Mouse (Mus musculus) embryo, embryonic 9.5 days (tissue): Measurements from ENCODE around the gene Rarg.

ENCODE experiments used
- DNase-seq: peaks from one replicate; pipeline ENCODE4 v3.0.0-alpha.2; 2017; ENCODE audit errors: extremely low spot score

The Rarg gene

DNA sequence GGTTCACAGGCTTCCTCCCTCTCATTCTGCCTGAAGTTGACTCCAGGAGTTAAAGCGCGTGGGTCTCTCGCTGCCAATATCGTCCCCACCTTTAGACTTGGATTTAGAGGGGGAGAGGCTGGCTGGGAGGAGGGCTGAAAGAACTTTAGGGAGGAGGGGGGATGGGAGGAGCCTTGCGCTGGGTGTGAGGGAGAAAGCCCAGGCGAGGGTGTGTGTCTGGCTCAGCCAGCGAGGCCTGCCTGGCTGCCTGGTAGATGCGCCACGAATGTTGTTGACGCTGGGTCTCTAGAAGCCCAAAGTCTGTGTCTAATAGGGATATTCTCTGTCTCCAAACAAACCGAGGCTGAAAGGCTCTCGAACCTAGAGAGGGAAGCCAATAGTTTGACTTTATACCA lies 756 bp upstream of the Rarg start:
- DNase-seq: peak; percentile 56

DNA sequence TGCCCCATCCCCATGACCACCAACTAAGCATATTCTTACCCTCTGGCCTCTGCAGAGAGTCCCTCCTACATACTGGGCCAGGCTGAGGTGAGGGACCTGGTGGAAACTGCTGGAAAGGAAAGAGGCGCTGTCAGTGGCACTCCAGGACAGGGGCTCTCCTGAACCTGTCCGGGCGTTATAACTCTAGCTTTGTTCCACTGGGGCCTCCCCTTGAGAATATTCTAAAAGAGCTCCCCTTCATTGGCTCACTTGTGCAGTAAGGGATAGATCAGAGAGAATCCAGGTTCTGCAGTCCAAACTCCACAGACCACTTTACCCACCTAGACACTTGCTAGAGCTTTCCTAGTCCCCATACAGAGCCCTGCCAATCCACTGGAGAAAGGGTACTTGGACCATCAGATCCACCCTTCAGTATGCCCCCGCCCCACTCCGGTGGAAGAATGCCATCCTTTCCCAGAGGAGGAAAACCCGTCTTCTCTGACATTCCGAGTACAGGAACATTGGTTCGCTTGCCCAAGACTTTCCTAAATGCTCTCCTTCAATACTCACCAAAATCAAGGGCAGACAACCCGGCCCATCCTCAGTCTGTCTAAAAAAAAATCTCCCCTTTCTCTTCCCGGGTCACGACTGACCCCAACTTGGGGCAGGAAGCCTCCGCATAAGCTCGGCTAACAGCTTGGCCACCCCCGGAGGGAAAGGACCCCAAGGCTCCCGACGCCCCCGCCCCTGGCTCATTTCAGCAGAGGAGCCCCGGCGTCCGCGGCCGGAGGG lies 701 bp downstream of the Rarg start:
- DNase-seq: no peak

DNA sequence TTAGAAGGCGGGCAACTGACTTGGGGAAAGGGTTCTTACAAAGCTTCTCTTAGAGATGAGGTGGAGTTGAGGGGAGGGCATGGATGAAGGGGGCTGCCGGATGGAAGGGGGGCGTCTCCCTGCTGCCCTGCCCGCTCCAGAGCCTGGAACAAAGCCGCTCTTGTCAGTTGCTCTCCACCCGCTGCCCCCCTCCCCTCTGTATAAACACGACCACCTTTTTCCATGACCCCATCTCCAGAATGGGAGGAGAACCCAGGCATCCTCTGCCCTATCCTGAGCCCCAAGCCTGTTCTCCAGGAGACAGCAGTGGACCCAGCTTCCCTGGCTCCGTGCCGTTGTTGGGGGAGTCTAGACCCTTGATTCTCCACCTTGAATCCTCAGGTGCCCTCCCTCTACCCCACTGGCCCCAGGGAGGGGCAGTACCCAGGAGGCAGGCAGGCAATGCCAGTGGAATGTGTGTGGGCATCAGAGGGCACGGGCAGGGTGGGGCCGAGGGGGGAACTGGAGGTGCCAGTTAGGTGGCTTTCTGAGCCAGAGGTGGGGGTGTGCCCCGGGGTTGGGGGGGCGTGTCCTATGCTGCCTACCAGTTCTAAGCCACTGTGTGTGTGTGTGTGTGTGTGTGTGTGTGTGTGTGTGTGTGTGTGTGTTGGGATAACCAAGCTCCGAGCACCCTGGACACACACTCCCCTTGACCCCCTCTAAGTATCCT lies 1.6 kb downstream of the Rarg start:
- no peak for DNase-seq

DNA sequence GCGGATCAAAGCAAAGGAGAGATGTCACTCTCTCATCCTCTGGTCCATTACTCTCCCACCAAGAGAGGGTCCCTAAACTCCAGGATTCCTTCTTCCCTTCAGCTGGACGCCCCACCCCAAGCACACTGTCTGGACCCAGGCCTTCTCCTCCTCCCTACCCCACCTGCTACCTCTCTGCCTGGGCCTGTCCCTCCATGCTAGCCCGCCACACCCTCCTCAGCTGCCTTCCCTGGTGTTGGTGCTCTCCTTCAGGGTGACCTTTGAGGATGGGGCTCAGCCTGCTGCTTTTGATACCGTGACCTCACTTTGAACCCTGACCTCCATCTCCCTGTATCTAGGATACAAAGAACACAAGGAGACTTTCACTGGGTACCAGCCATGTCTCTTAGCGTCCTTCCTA lies 6.8 kb downstream of the Rarg start:
- no peak for DNase-seq

DNA sequence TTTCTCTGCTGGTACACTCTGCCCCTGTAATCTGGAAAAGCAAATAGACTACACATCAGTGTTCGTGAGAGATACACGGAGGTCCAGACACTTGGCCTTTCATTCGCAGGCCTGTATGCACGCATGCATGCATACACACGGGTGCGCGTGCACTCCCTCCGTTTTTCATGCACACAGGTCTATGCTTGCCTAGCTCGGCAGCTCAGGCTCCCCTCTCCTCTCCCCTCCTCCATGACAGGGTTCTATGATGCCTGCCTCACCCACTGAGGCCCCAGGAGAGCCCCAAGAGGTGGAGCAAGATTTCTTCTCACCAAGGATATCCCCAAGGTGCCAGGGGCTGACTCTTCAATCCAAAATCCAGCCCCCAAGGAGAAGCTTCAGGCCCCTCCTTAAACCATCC lies 7.3 kb downstream of the Rarg start:
- DNase-seq: no peak

DNA sequence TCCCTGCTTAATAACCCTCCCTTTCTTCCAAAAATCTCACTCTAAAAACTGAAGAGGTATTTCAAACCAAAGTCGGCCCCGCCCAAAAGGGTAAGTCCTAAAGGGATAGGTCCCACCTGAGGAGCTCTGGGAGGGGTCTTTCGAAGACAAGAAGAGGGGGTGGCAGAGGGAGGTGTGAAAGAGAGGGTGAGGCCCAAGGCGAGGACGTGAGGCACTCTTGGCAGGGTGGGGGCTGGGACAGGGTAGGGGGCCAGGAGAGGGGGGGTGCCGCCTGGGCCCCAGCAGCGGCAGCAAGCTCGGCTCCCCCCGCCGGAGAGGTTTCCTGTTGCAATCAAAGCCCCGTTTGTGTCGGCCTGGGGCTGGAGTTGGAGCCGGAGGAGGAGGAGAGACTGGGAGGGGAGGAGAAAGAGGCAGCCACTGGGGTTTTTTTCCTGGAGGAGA lies 8.0 kb downstream of the Rarg start:
- peak; percentile 65 for DNase-seq

DNA sequence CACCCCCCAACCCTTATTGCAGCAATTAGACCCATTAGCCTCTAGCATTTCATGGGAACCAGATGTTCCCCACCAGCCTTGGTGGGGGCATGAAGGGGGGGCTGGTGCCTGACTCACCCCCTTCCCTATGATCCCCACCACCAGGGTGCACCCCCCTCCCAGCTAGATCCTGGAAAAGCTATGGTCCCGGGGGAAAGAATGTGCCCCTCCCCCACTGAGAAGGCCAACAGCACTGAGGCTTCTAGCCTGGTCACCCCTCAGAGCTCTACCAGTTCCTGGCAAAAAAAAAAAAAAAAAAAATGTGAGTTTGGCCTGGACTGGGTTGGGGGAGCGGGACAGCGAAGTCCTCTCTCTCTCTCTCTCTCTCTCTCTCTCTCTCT lies 8.5 kb downstream of the Rarg start:
- DNase-seq: peak; percentile 64

DNA sequence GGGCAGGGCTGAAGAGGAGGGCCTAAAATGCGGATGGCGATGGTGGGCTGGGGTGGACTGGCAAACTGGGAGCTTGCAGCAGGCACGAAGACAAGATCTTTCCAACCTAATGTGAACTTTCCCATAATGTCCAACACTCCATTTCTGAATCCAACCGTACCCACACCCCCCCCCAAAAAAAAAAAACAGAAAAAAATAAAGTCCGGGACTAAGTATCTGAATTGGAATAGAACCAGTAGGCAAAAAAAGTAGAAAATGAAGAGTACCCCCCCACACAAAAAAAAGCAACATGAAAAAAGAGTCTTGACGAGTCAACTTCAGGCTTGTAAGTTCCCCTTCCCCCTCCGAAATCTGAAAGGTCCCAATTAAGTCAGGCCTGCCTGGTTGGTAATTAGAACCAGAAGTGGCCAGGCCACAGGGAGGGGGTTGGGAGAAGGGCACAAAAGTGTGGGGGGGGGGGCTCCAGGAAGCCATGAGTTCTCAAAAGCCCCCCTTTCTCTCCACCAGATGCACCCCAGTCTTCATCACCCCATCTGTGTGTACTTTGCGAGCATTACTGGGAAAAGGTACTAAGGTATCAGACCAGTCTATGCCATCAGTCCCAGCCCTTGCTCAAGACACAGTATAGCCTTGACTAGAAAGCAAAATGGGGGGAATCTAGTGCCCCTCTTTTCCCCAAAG lies 9.0 kb downstream of the Rarg start:
- DNase-seq: peak; percentile 64

DNA sequence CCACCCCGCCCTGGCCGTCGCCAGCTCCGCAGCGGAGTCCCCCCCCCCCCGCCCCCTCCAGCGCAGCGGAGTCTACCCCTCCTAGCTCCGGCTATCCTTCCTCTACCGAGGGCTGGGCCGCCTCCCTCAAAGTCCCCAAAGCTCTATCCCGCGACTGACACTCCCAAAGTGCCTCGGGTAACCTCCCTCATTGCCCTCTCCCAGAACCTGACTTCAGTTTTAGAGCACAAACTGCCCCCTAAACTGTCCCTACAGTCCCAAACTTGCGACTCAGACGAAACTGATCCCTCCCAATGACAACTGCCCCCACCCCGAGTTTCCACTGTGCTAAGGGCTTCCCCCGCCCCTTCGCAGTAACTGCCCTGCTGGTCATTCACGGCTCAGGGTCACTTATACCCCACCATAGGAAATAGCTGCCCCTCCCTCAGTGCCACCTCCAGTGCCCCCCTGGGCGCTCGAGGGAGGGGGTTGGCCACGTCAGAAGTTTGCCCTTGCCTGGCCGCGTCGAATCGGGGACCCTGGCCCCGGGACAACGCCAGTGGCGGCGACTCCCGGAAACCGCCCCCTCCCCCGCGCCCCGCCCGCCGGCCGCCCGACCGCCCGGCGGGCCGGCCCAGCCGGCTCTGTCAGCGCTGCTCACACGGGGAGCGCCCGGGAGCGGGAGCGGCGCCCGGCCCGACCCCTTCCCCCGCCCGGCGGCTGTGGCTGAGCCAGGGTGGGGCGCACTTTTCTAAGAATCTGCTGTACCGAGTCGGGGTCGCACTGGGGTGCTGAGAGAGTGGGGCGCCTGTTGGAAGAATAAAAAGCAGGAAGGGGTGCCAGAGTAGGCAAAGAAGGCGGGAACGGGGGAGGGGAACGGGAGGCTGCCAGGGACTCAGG lies 9.8 kb downstream of the Rarg start:
- DNase-seq: peak; percentile 83

DNA sequence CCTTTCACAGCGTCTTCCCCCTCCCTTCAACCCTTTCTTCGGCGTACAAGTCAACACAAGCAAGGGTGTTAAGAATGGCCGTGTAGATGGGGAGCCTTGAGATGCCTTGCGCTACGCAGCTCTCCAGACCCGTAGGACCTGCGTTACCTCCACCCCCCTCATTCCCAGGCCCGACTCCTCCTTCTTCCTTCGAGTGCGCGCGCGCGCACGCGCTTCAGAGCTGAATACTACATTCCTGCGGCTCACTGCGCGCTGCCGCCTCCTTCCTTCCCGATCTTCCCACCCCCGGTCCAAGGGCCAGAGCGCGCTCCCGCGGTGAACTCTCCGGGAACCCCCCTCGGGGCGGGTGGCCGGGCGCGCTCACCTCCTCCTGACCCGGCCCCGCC lies 10.5 kb downstream of the Rarg start:
- peak; percentile 92 for DNase-seq

DNA sequence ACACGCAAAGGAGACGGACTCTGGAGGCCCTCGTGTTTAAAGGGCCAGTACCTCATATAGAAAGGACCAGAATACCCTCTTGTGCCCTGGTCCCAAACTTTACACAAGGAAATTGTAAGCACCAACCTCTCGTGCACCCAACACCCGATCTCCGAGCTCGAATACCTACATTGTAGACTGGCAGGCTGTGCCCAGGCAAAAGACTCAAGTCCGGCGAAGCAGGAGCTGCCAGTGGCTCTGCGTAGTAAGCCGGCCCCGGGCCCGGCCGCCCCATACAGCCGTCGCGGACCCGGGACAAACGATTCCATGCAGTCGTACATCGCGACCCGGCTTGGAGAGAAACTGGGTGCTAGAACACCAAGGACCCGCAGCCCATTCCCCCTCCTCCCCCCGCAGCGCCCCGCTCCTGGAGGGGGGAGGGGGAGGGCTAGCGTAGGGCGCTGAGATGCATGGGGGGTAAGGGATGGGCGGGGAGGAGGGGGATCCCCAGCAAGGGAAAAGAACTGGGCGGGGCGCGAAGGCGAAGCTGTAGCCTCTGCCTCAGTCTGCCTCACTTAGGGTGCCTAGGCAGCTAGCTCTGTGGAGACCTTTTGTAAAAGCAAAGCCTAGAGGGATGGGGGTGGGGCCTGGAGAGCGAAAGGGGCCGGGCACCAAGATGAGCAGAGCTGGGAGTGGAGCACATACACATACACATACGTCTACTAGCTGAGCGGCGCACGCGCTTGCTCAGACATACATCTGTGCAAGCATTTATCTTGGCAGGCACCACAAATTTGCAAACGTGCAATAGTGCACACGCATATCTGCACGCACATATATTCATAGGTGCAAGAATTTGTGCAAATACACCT lies 11.2 kb downstream of the Rarg start:
- peak; percentile 81 for DNase-seq

DNA sequence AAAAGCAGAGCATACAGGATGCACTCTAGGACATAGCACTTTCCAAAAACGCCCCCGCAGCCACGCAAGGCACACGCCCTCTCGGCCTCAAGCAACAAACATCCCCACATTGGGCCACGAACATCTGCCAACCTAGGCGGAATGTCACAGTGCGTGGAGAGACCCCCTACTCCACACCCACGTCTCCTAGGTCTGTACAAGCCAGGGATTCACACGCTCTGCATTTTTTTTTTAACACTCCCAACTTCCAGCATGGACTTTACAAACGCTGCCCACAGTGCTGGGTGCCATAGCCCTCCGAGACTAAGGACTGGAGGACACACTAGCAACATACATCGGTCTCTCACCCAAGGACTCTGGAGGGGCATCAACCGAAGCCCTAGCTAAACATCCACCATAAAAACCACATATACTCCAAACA lies 11.8 kb downstream of the Rarg start:
- no peak for DNase-seq

DNA sequence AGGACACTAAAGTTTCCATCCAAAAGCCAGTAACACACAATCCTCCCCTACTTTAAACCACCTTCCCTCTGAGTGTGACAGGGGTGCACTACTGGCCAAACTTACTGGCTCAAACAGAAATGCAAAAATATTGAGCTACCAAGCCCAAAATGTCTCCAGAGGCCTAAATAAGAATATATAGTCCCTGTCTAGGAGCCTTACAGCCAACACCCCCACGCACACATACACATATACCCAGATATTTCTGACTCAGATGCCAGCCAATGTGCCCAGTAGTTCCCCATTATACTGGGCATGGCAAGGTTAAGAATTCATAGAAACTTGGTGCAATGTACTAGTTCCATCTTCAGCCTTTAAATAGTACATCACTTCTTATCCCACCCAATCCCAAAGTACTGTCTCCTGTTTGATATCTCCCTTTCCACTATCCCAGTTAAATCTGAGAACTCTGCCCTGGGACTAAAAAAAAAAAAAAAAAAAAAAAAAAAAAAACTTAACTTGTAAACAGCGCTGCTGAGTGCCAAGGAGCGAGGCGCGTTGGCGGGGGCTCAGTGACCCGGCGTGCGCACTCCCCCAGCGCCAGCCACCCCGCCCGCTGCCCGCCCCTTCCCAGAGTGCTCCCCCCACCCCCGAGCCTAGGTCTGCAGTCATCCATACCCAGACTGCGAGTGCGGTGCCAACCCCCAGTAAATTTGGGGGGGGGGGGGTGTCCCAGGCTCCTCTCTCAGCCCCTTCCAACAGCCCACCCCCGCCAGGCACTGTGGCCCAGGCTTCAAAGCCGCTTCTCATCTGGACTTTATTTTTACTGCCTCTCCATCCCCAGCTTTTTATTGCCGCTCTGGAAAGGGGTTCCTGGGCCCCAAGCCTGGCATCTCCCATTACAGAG lies 12.8 kb downstream of the Rarg start:
- DNase-seq: no peak

DNA sequence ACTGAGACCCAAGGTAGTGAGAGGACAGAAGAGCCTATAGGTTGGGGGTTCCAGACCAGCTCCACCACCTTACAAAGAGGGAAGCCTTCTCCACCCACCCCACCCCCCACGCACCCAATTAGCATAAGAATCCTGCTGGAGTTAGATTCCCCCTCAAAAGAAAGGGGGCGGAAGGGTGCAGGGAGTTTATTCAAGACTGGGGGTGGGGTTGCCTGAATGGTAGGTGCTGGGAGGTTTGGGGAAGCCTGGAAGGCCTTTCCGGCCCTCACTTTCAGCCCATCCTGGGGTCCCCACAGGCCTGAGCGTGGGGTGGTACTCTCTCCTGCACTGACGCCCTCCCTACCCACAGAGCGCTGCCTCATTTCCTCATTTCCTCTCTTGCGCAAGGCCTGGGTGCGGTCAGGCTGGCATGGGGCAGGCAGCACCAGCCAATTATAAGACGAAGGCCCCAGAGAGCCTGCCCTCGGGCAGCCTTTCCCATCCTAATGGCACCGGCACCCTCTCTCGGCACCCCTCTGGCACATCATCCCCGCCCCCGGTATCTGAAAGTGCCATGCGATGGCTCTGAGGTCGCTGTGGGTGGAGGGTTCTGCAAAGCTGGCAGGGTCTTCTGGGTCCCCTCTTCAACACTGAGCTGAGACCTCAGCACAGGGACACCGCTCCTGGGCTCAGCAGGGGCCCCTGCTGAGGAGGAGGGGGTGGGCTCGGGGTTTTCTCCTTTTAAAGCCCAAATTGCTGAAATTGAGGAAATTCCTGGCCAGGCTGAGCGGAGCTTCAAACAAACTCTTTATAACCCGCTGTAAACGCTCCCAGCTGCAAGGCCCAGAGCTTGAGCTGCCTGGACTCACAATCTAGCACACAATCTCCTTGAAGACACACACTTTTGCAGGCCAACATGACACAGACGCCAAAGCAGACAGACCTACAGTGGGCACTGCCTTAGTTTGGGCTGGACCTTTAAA lies 13.8 kb downstream of the Rarg start:
- no peak for DNase-seq

DNA sequence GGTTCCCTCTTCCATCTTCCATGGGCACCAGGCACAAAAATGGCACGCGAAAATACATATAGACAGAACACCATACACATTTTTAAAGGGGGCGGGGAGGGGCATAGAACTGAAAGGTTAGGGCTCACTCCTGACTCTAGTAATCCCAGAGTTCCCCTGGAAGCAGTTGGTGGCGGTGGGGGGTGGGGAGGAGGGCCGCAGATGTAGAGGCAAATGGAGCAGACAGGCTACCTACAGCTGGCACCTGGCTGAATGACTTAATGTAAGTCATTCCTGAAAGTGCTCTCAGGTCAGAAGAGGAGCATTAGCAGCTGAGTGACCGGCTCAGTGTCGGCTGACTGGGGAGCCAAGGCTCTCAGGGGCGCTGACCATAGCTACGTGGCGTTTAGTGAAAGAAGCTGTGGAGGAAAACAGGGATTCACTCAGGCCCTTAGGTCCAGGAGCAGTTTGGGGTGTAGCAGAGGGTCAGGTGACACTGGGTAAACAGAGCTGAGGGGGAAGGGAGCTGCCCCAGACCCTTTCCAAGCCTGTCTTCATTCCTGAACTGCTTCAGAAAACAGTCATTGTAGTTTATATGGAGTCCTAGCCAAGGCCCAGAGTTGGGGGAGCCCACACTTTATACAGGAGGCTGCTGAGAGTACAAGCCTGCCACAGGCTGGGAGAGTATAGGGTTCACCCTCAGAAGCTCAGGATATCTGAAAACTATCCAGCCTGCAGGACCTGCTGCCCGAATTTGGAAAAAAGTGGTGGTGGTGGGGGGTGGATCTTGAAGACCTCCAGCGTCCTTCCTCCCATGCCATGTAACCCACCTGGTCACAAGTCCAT lies 14.7 kb downstream of the Rarg start:
- no peak for DNase-seq

DNA sequence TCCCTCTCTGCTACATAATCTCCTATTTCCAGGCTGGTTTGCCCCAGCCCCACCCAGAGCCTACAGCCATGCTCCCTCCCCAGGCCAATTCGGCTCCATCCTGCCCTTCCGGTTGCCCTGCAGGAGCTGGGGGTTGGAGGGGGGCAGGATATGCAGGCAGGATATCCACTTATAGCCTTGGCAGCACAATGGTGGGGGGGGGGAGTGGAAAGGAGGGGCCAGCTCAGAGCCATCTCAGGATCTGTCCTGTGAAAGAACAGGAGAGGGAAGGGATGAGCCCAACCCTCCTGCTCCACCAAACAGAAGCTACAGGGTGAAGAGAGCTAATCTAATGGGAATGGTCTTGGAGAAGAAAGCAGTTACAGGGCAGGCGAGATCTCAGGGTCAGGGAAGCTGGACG lies 16.7 kb downstream of the Rarg start:
- DNase-seq: no peak

DNA sequence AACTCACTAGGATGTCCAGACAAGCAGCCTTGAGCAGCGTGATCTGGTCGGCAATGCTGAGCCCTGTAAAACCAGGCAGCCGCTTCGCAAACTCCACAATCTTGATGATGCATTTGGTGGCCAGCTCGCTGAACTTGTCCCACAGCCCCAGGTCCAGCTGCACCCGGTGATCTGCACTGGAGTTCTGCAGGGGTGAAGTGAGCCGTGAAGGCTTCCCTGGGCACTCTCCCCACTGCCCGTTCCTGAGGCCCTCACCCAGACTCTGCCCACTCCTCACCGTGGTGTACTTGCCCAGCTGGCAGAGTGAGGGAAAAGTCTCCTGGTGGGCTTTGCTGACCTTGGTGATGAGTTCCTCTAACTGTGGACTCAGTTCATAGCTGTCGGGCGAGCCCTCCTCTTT lies 17.5 kb downstream of the Rarg start:
- no peak for DNase-seq

DNA sequence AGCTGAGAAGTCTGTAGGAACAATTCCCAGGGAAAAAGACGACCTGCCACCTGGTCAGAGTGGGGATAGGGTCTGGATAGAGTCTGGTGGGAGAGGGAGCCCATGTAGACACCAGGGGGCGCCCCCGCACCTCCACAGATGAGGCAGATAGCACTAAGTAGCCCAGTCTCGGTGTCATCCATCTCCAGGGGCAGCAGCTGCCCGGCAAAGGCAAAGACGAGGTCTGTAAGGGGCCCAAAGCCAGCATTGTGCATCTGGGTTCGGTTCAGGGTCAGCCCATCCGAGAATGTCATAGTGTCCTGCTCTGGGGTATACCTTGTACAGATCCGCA lies 18.1 kb downstream of the Rarg start:
- DNase-seq: peak; percentile 87
